ENCODE assay signal across 9 mouse cellular contexts in the genomic region with DNA sequence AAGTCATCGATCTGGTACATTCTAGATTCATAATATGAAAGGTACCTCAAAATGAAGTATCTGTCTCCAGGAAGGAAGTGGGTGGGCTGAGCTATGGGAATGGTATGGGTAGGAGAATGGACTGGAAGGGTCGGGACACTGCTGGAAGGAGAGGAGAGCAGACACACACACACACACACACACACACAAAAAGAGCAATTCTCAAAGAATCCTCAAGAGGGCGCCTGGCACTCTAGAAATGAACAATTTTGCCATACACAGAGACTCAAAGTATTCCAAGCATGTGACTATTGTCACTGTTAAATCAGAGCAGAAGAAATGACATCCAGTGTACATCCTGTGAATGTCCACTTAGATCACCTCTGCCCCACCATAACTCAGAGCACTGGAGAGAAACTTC. TPM values are rescaled to one million over a fixed set of nuclear protein-coding genes. Genes with fewer than 3 reads are reported as not detected.
A peak's percentile ranks its signal among the peaks of the same experiment; 100 is the strongest.
DNase-seq lines count a peak whose midpoint lies in the region; ATAC-seq and TF ChIP-seq lines count a peak whose summit lies in the region.
"Had no signal": no experiment of that assay in that cellular context is flagged by ENCODE, and none has a peak within 500 bp of the region (broad histone marks: within the 10 kb centered on the region; RNA-seq: fewer than 3 reads in every experiment).

No protein-coding gene starts in this region.

- no peak overlapping the region for H3K4me2 ChIP-seq in intestine, embryonic 15.5 days (replicated peaks)
- H3K4me2 ChIP-seq in lung, embryonic 16.5 days (ENCODE audit: low read depth, low read length), result no peak overlapping the region
- H3K4me2 ChIP-seq: limb, embryonic 15.5 days had no signal

- H3K9me3 ChIP-seq in heart, embryonic 10.5 days, result no peaks in the 10 kb centered on the region
- H3K9me3 ChIP-seq in E14TG2a.4 (ENCODE audit: low read length), result no peaks in the 10 kb centered on the region
- no peaks in the 10 kb centered on the region for H3K9me3 ChIP-seq in intestine, embryonic 15.5 days
- H3K9me3 ChIP-seq in lung, embryonic 16.5 days (ENCODE audit: control insufficient read depth, low read length), result no peaks in the 10 kb centered on the region
- H3K9me3 ChIP-seq: limb, embryonic 15.5 days had no signal

- H3K27ac ChIP-seq in heart, embryonic 10.5 days, result no peak overlapping the region
- no peak overlapping the region for H3K27ac ChIP-seq in intestine, embryonic 15.5 days
- no peak overlapping the region for H3K27ac ChIP-seq in lung, embryonic 16.5 days (ENCODE audit: low read length)
- H3K27ac ChIP-seq: limb, embryonic 15.5 days had no signal

- peak; percentile 22 to 60 for DNase-seq in heart, adult 18-20 months
- DNase-seq in heart, embryonic 10.5 days (ENCODE audit: low spot score), result no peak
- peak; percentile 76 for DNase-seq in retina, postnatal 7 days (ENCODE audit: low read depth, low spot score)

- peaks cover 10% of the 10 kb centered on the region for H3K36me3 ChIP-seq in heart, embryonic 10.5 days
- peaks cover 18% of the 10 kb centered on the region for H3K36me3 ChIP-seq in E14TG2a.4 (ENCODE audit: insufficient read depth, low read length)
- H3K36me3 ChIP-seq in intestine, embryonic 15.5 days, result no peaks in the 10 kb centered on the region
- H3K36me3 ChIP-seq in lung, embryonic 16.5 days (ENCODE audit: control insufficient read depth, insufficient read depth, low read length), result peaks cover 4% of the 10 kb centered on the region

- 34% methylated on average over 3 of the region's 3 CpGs for WGBS in heart, embryonic 10.5 days
- 32% methylated on average over 3 of the region's 3 CpGs for WGBS in intestine, embryonic 15.5 days
- 28% methylated on average over 3 of the region's 3 CpGs for WGBS in lung, embryonic 16.5 days

- no peak overlapping the region for H3K4me3 ChIP-seq in heart, embryonic 10.5 days
- no peak overlapping the region for H3K4me3 ChIP-seq in E14TG2a.4 (replicated peaks; ENCODE audit: low read length)
- H3K4me3 ChIP-seq in intestine, embryonic 15.5 days (replicated peaks), result no peak overlapping the region
- H3K4me3 ChIP-seq in lung, embryonic 16.5 days (ENCODE audit: low read length), result no peak overlapping the region
- H3K4me3 ChIP-seq: limb, embryonic 15.5 days had no signal

- peak; percentile 75 for TF ChIP-seq CTCF in E14TG2a.4 (conservative IDR thresholded peaks at IDR 0.05; ENCODE audit: low read length)

- peaks cover 9% of the 10 kb centered on the region; the same call in 1 of the 2 replicates for H3K27me3 ChIP-seq in heart, embryonic 10.5 days (ENCODE audit: insufficient read depth, poor library complexity, severe bottlenecking)
- no peaks in the 10 kb centered on the region for H3K27me3 ChIP-seq in E14TG2a.4 (ENCODE audit: insufficient read depth, low read length)
- H3K27me3 ChIP-seq in intestine, embryonic 15.5 days (replicated peaks), result no peaks in the 10 kb centered on the region
- no peaks in the 10 kb centered on the region for H3K27me3 ChIP-seq in lung, embryonic 16.5 days (ENCODE audit: control insufficient read depth, insufficient read depth, low read depth, low read length)
- H3K27me3 ChIP-seq: limb, embryonic 15.5 days had no signal

- H3K4me1 ChIP-seq in heart, embryonic 10.5 days, result peaks cover 15% of the 10 kb centered on the region
- peaks cover 34% of the 10 kb centered on the region for H3K4me1 ChIP-seq in E14TG2a.4 (replicated peaks; ENCODE audit: low read depth, low read length)
- H3K4me1 ChIP-seq in intestine, embryonic 15.5 days (replicated peaks), result peaks cover 5% of the 10 kb centered on the region; the same call in 1 of the 2 replicates
- 0 out of 2 replicates have a peak, but pooled peaks cover 2% of the 10 kb centered on the region for H3K4me1 ChIP-seq in lung, embryonic 16.5 days (replicated peaks; ENCODE audit: control insufficient read depth, insufficient read depth, low read length)
- H3K4me1 ChIP-seq: limb, embryonic 15.5 days had no signal

- peak; percentile 68 for ATAC-seq in common myeloid progenitor, adult 5-6 weeks (replicated peaks; ENCODE audit: low read depth, poor library complexity, severe bottlenecking)
- 0 out of 2 replicates have a peak, but pooled peaks have one; percentile 26 for ATAC-seq in intestine, embryonic 15.5 days
- ATAC-seq in lung, embryonic 16.5 days (ENCODE audit: low read depth), result 0 out of 2 replicates have a peak, but pooled peaks have one; percentile 40
- ATAC-seq in erythroid progenitor cell, adult 5-6 weeks (replicated peaks; ENCODE audit: low FRiP score, poor library complexity, severe bottlenecking), result no peak

- H3K9ac ChIP-seq in intestine, embryonic 15.5 days, result no peak overlapping the region
- H3K9ac ChIP-seq in lung, embryonic 16.5 days (ENCODE audit: low read length), result no peak overlapping the region
- H3K9ac ChIP-seq: limb, embryonic 15.5 days had no signal

RNA-seq across cellular contexts. Expression of a gene that starts 22.1 kb away (rescaled TPM):
- 1 to 10 TPM; 3.8 to 5.1 TPM for total RNA-seq in heart, adult 18-20 months (2021)
- 6.5 and 9.4 TPM in 2 replicates for polyA plus RNA-seq in heart, embryonic 10.5 days (2016; fragmentation: Nextera tagmentation; extraction: Ambion mirVana)
- total RNA-seq in common myeloid progenitor, adult 5-6 weeks (2017), result 8.2 and 11.1 TPM in 2 replicates
- polyA plus RNA-seq in intestine, embryonic 15.5 days (2015; fragmentation: Nextera tagmentation; extraction: Ambion mirVana), result 9.1 and 11.1 TPM in 2 replicates
- polyA plus RNA-seq in lung, embryonic 16.5 days (2015; fragmentation: Nextera tagmentation; extraction: Ambion mirVana), result 12.4 and 14.3 TPM in 2 replicates
- total RNA-seq in erythroid progenitor cell, adult 5-6 weeks (2015; ENCODE audit: low replicate concordance), result 1.3 and 2.9 TPM in 2 replicates
- total RNA-seq in erythroid progenitor cell, adult 5-6 weeks (2017; ENCODE audit: low replicate concordance), result 1.4 and 22.7 TPM in 2 replicates

RNA-seq across cellular contexts. Expression of a gene that starts 31.2 kb away (rescaled TPM):
- total RNA-seq in heart, adult 18-20 months (2021), result 10 to 100 TPM; 92.1 to 94.8 TPM
- polyA plus RNA-seq in heart, embryonic 10.5 days (2016; fragmentation: Nextera tagmentation; extraction: Ambion mirVana), result 82.7 and 93.1 TPM in 2 replicates
- 15.2 and 17.0 TPM in 2 replicates for total RNA-seq in common myeloid progenitor, adult 5-6 weeks (2017)
- polyA plus RNA-seq in intestine, embryonic 15.5 days (2015; fragmentation: Nextera tagmentation; extraction: Ambion mirVana), result 86.9 and 88.7 TPM in 2 replicates
- polyA plus RNA-seq in lung, embryonic 16.5 days (2015; fragmentation: Nextera tagmentation; extraction: Ambion mirVana), result 74.1 and 76.5 TPM in 2 replicates
- 5.0 and 15.5 TPM in 2 replicates for total RNA-seq in erythroid progenitor cell, adult 5-6 weeks (2015; ENCODE audit: low replicate concordance)
- 4.6 and 5.3 TPM in 2 replicates for total RNA-seq in erythroid progenitor cell, adult 5-6 weeks (2017; ENCODE audit: low replicate concordance)

RNA-seq across cellular contexts. Expression of a gene that starts 31.3 kb away (rescaled TPM):
- under 1 TPM; 0.25 to 0.36 TPM for total RNA-seq in heart, adult 18-20 months (2021)
- 0.28 and 0.35 TPM in 2 replicates for polyA plus RNA-seq in heart, embryonic 10.5 days (2016; fragmentation: Nextera tagmentation; extraction: Ambion mirVana)
- 0.64 and 2.0 TPM in 2 replicates for total RNA-seq in common myeloid progenitor, adult 5-6 weeks (2017)
- 0.40 and 0.45 TPM in 2 replicates for polyA plus RNA-seq in intestine, embryonic 15.5 days (2015; fragmentation: Nextera tagmentation; extraction: Ambion mirVana)
- 8.7 and 11.3 TPM in 2 replicates for polyA plus RNA-seq in lung, embryonic 16.5 days (2015; fragmentation: Nextera tagmentation; extraction: Ambion mirVana)
- total RNA-seq in erythroid progenitor cell, adult 5-6 weeks (2015; ENCODE audit: low replicate concordance), result not detected in 2 replicates
- not detected in 2 replicates for total RNA-seq in erythroid progenitor cell, adult 5-6 weeks (2017; ENCODE audit: low replicate concordance)

RNA-seq across cellular contexts. Expression of a gene that starts 42.6 kb away (rescaled TPM):
- total RNA-seq in heart, adult 18-20 months (2021), result under 1 TPM; 0.10 to 0.41 TPM
- polyA plus RNA-seq in heart, embryonic 10.5 days (2016; fragmentation: Nextera tagmentation; extraction: Ambion mirVana), result 0.21 TPM in 1 of 2 replicates, not detected in the other
- total RNA-seq in common myeloid progenitor, adult 5-6 weeks (2017), result 0.59 TPM in 1 of 2 replicates, not detected in the other
- polyA plus RNA-seq in intestine, embryonic 15.5 days (2015; fragmentation: Nextera tagmentation; extraction: Ambion mirVana), result 0.24 and 0.25 TPM in 2 replicates
- 0.21 TPM in 1 of 2 replicates, not detected in the other for polyA plus RNA-seq in lung, embryonic 16.5 days (2015; fragmentation: Nextera tagmentation; extraction: Ambion mirVana)
- not detected in 2 replicates for total RNA-seq in erythroid progenitor cell, adult 5-6 weeks (2015; ENCODE audit: low replicate concordance)
- total RNA-seq in erythroid progenitor cell, adult 5-6 weeks (2017; ENCODE audit: low replicate concordance), result not detected in 2 replicates
- polyA plus RNA-seq: limb, embryonic 15.5 days had no signal

RNA-seq across cellular contexts. Expression of a gene that starts 42.8 kb away (rescaled TPM):
- 10 to 100 TPM; 15.4 TPM for total RNA-seq in heart, adult 18-20 months (2021)
- polyA plus RNA-seq in heart, embryonic 10.5 days (2016; fragmentation: Nextera tagmentation; extraction: Ambion mirVana), result 21.3 and 30.0 TPM in 2 replicates
- total RNA-seq in common myeloid progenitor, adult 5-6 weeks (2017), result 18.4 and 21.5 TPM in 2 replicates
- polyA plus RNA-seq in intestine, embryonic 15.5 days (2015; fragmentation: Nextera tagmentation; extraction: Ambion mirVana), result 18.1 and 21.9 TPM in 2 replicates
- polyA plus RNA-seq in lung, embryonic 16.5 days (2015; fragmentation: Nextera tagmentation; extraction: Ambion mirVana), result 29.7 and 32.9 TPM in 2 replicates
- not detected in 2 replicates for total RNA-seq in erythroid progenitor cell, adult 5-6 weeks (2015; ENCODE audit: low replicate concordance)
- not detected in 2 replicates for total RNA-seq in erythroid progenitor cell, adult 5-6 weeks (2017; ENCODE audit: low replicate concordance)
